Mouse (Mus musculus) ovary, postnatal 14 days (tissue): ENCODE results near the gene Cpt1b.

Source experiments
- DNase-seq: peaks from one replicate; pipeline ENCODE4 v3.0.0; 2022; ENCODE audit warnings: low spot score

Cpt1b gene

GRCm38 (mm10) chr15:89378831-89379401, 46.7 kb downstream of the Cpt1b start, which contains the start of gene Odf3b:
Gene Odf3b (minus strand): TSS chr15:89379282.
- peak; percentile 32 for DNase-seq

- no peak for DNase-seq
Observed at GRCm38 (mm10) chr15:89377938-89378828, 47.5 kb downstream of the Cpt1b start.

GRCm38 (mm10) chr15:89377362-89377761, 48.3 kb downstream of the Cpt1b start:
- no peak for DNase-seq

- DNase-seq: no peak
Observed at GRCm38 (mm10) chr15:89376957-89377356, 48.7 kb downstream of the Cpt1b start, which contains the start of gene Tymp. Gene Tymp (minus strand): TSS chr15:89377039.

GRCm38 (mm10) chr15:89376040-89376439, 49.6 kb downstream of the Cpt1b start:
- no peak for DNase-seq

- DNase-seq: no peak
Observed at GRCm38 (mm10) chr15:89374801-89375534, 50.7 kb downstream of the Cpt1b start.

GRCm38 (mm10) chr15:89374340-89374739, 51.3 kb downstream of the Cpt1b start:
- no peak for DNase-seq

GRCm38 (mm10) chr15:89373762-89374248, 51.9 kb downstream of the Cpt1b start, which contains the start of gene Sco2:
Gene Sco2 (minus strand): TSS chr15:89373846.
- DNase-seq: peak; percentile 91

- DNase-seq: peak; percentile 65
Observed at GRCm38 (mm10) chr15:89373027-89373761, 52.5 kb downstream of the Cpt1b start.

GRCm38 (mm10) chr15:89372536-89372935, 53.1 kb downstream of the Cpt1b start:
- DNase-seq: no peak

GRCm38 (mm10) chr15:89372068-89372467, 53.6 kb downstream of the Cpt1b start:
- DNase-seq: no peak
